Mouse (Mus musculus) thymus, adult 2 months (tissue): Measurements from ENCODE around the gene Wrap53.

Source experiments
- CTCF ChIP-seq: fragments of 200-500 bp; IDR thresholded peaks from 2 replicates; pipeline ENCODE4 v1.5.1; 2012; ENCODE audit warnings: mild to moderate bottlenecking, control low read depth, low read length, moderate library complexity, borderline replicate concordance; ENCODE audit not compliant: control insufficient read depth, poor library complexity, insufficient read depth; ENCODE audit errors: extremely low read depth
- POLR2A ChIP-seq: fragments of 200-500 bp; IDR thresholded peaks from 2 replicates; pipeline ENCODE4 v1.6.1; 2012; ENCODE audit warnings: mild to moderate bottlenecking, low read length, control low read depth, moderate library complexity; ENCODE audit not compliant: control insufficient read depth, poor library complexity, insufficient read depth; ENCODE audit errors: extremely low read depth

DNA sequence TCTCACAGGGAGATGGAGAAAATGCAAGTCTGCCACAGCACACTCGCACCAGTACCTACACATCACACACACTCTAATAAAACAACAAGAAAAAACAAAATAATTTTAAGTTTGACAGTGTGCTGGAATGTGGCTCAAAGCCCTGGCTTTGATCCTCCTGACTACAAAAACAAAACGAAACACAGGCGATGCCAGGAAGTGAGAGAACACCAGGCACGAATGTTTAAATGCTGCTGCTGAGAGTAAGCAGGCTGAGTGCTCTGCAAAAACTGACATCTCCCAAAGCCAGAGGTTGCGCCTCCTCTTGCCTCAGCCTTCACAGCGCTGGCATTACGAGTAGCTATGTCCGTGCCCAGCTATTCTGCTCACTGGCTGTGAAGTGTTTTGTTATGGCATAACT, 14.9 kb downstream of the Wrap53 start:
- TF ChIP-seq CTCF (no peak), POLR2A (no peak)
